Mouse (Mus musculus) forebrain, embryonic 11.5 days (tissue): ENCODE results near the gene 4833439L19Rik. TPM values are rescaled to one million over a fixed set of nuclear protein-coding genes. Genes with fewer than 3 reads are reported as not detected.

ENCODE experiments used
- ATAC-seq: fragments of 200-750 bp; cut with Nextera tagmentation; replicated peaks from 2 replicates; pipeline ENCODE4 v1.8.0; 2017; ENCODE audit warnings: moderate TSS enrichment; ENCODE audit not compliant: low FRiP score
- DNase-seq: peaks from one replicate; pipeline ENCODE4 v3.0.0-alpha.2; 2017; ENCODE audit warnings: low spot score
- H3K27ac ChIP-seq: fragments of 300-500 bp; sonication (generic); 2 replicates; pipeline ENCODE4 v1.5.1; 2014; ENCODE audit warnings: low read depth, low read length
- H3K27me3 ChIP-seq: fragments of 300-500 bp; sonication (generic); 2 replicates; pipeline ENCODE4 v1.6.1; 2014; ENCODE audit warnings: mild to moderate bottlenecking, low read length, mixed read lengths; ENCODE audit not compliant: control insufficient read depth, insufficient read depth
- H3K36me3 ChIP-seq: fragments of 300-500 bp; sonication (generic); 2 replicates; pipeline ENCODE4 v1.6.1; 2014; ENCODE audit warnings: mild to moderate bottlenecking, low read length, moderate library complexity, mixed read lengths; ENCODE audit not compliant: control insufficient read depth, insufficient read depth
- H3K4me1 ChIP-seq: fragments of 300-500 bp; sonication (generic); replicated peaks from 2 replicates; pipeline ENCODE4 v1.6.1; 2014; ENCODE audit warnings: low read length, mixed read lengths; ENCODE audit not compliant: control insufficient read depth, insufficient read depth
- H3K4me2 ChIP-seq: fragments of 300-500 bp; sonication (generic); 2 replicates; pipeline ENCODE4 v1.6.1; 2014; ENCODE audit warnings: low read depth, mild to moderate bottlenecking, low read length, moderate library complexity, mixed read lengths; ENCODE audit not compliant: severe bottlenecking
- H3K4me3 ChIP-seq: fragments of 300-500 bp; sonication (generic); 2 replicates; pipeline ENCODE4 v1.5.1; 2014; ENCODE audit warnings: low read depth, low read length
- H3K9ac ChIP-seq: fragments of 300-500 bp; sonication (generic); 2 replicates; pipeline ENCODE4 v1.6.1; 2014; ENCODE audit warnings: low read length
- H3K9me3 ChIP-seq: fragments of 300-500 bp; sonication (generic); 2 replicates; pipeline ENCODE4 v1.6.1; 2016; ENCODE audit warnings: low read length, mixed read lengths; ENCODE audit not compliant: control insufficient read depth
- WGBS: fragments of 180-500 bp; shearing (Covaris S2); extraction: QIAGEN DNeasy Blood & Tissue Kit; methylation state at CpG from one replicate; pipeline ENCODE4 v1.1.7; 2014; 5-methylcytosine and 5-hydroxymethylcytosine counted together
- polyA plus RNA-seq: library from polyadenylated mRNA; unstranded; fragments of >200 nt; fragmentation: Nextera tagmentation; extraction: Ambion mirVana; gene quantifications from 2 replicates; pipeline ENCODE4 v1.2.1, GENCODE M21; 2014

Gene 4833439L19Rik
- polyA plus RNA-seq, 1 experiment from 2014 or later = 250 TPM

DNA sequence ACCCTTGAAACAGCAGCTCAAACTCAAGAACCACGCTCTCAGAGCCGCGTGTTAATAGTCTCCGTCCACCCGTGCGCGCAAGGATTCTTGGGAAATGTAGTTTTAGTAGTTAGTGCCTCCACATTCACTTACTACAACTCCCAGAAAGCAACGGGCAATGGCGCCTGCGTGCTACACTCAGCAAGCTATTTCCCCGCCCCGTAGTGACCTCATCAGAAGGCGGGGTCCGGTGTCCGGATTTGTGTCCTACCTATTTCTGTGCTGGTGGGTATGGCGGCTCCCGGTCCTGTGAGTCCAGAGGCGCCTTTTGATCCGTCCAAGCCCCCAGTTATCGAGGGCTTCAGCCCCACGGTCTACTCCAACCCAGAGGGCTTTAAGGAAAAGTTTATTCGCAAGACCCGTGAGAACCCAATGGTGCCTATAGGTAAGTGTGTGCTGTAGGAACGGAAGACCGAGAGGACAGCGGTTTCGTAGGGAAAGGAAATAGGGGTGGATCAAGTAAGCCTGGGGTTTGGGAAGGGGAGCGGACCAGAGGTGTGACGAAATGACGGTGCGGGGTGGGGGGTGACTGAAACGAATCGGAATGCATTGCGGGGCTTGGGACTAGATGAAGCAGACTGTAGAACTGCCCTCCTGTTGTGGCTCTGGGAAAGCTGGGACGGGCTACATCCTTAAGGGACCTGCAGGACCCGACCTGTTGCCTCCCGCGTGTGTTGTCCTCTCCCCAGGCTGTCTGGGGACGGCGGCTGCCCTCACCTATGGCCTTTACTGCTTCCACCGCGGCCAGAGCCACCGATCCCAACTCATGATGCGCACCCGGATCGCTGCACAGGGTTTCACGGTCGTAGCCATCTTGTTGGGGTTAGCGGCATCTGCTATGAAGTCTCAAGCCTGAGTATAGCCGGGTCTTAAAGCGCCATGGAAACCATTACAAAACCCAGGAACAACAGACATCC is 25.0 kb upstream of the 4833439L19Rik start, which contains the start of the genes Nop16 and Higd2a:
Nop16 (minus strand) TSS at position 95 of the 956 bp plus-strand sequence.
Higd2a (plus strand) TSS at position 212 of the 956 bp plus-strand sequence.
- H3K4me3 ChIP-seq = peak within 1 kb of the TSS; percentile 80
- H3K36me3 ChIP-seq = no peaks in the 10 kb centered on the region; the same call in 1 of the 2 replicates
- DNase-seq (peak; percentile 98), ATAC-seq (peak; percentile 96)
- H3K9ac ChIP-seq = peak within 1 kb of the TSS; percentile 86
- H3K4me1 ChIP-seq = 0 out of 2 replicates have a peak, but pooled peaks cover 3% of the 10 kb centered on the region
- H3K9me3 ChIP-seq = no peaks in the 10 kb centered on the region
- peak within 1 kb of the TSS; percentile 60 for H3K4me2 ChIP-seq
- H3K27ac ChIP-seq = peak within 1 kb of the TSS; percentile 62
- under 1% methylated on average over 51 of the region's 51 CpGs for WGBS
- no peaks in the 10 kb centered on the region for H3K27me3 ChIP-seq

DNA sequence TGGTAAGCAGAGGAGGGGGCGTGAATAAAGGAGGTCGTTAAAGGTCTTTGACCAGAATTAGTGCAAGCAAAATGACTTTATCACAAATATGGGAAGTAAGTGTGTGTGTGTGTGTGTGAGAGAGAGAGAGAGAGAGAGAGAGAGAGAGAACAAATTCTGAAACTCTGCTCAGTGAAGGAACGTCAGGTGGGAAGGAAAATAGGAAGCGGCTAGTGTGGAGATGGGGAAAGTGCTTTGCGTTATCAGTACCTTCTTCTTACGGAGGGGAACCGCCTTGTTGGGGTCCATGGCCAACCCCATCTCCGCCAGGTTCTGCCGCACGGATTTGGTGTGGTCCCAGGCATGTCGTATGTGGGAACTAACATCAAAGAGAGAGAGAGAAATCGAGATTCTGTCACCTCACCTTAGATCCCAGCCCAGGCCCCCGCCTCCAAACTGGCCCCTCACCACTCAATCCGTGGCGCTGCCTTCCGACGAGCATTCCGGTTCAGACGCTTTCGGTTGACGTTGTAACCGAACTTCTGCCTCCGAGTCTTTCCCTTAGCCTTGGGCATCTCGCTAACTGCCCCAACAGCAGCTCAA is 24.3 kb upstream of the 4833439L19Rik start:
- Histone ChIP-seq H3K9me3 (no peaks in the 10 kb centered on the region), H3K4me3 (peak overlapping the region; percentile 80), H3K4me2 (peak overlapping the region; percentile 43), H3K27ac (no peak overlapping the region), H3K36me3 (no peaks in the 10 kb centered on the region; the same call in 1 of the 2 replicates), H3K27me3 (no peaks in the 10 kb centered on the region), H3K4me1 (0 out of 2 replicates have a peak, but pooled peaks cover 3% of the 10 kb centered on the region), H3K9ac (peak overlapping the region; percentile 86)
- WGBS = 2% methylated on average over 24 of the region's 24 CpGs
- no peak for DNase-seq
- no peak; the same call in 1 of the 2 replicates for ATAC-seq

DNA sequence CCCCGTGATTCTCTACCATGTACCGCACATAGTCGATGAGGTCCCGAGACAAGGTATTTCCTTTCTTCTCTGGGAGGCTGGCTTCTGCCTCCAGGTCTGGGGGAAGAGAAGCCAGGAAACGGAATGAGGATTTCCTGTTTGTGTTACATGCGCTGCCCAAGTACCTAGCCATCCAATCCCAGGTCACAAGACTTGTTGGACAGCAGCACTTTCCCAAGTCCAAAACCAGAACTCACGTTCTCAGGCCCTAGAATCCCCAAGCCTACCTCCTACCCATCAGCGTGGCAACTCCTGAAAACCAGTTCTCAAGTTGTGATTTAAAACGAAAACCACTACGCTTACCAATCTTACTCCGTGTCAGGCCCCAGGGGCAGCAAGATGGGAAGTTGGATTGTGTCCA is 20.6 kb upstream of the 4833439L19Rik start:
- Histone ChIP-seq H3K9me3 (no peaks in the 10 kb centered on the region), H3K27ac (no peak overlapping the region), H3K27me3 (no peaks in the 10 kb centered on the region), H3K9ac (no peak overlapping the region), H3K4me3 (no peak overlapping the region), H3K36me3 (no peaks in the 10 kb centered on the region; the same call in 1 of the 2 replicates), H3K4me1 (no peaks in the 10 kb centered on the region), H3K4me2 (no peak overlapping the region)
- DNase-seq = no peak
- WGBS = 92% methylated on average over 11 of the region's 11 CpGs
- no peak for ATAC-seq

DNA sequence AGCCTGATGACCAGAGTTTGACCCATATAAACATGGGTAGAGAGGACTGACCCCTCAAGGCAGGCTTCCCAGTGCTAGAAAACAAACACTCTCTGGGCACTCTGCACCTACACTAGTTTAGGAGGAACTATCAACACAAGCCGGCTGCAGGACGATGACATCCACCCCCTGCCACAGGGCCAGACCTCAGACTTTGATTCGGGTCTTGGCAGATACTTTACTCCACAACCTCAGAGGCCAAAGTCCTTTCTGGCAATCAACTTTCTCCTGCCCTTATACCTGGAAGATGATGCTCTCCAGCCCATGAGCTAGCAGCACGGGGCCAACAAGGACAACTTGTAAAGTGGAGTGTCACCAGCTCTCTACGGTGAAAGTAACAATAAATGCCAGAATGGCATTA is 17.6 kb upstream of the 4833439L19Rik start:
- H3K27ac ChIP-seq = no peak overlapping the region
- H3K9me3 ChIP-seq = no peaks in the 10 kb centered on the region
- H3K27me3 ChIP-seq = no peaks in the 10 kb centered on the region
- 90% methylated on average over 5 of the region's 5 CpGs for WGBS
- no peaks in the 10 kb centered on the region; the same call in 1 of the 2 replicates for H3K36me3 ChIP-seq
- H3K9ac ChIP-seq = no peak overlapping the region
- ATAC-seq (no peak), DNase-seq (no peak)
- H3K4me1 ChIP-seq = no peaks in the 10 kb centered on the region
- no peak overlapping the region for H3K4me2 ChIP-seq
- no peak overlapping the region for H3K4me3 ChIP-seq

DNA sequence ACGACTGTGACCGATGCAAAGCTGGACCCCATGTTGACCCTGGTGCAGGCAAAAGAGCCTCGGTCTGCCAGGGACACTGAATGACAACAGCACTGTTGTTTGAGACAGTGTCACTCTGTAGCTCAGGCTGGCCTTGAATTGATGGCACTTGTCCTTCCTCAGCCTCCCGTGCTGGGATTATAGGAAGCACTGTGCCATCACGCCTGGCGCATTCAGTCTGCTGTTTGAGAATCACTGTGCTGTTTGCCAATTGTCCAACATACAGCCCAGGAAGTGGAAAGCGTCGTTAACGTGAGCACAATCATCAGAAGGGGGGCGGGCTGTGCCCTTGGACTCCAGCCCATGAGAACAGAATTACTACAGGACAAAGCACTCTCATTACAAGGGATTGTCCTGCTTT is 16.9 kb upstream of the 4833439L19Rik start:
- ATAC-seq = no peak
- no peaks in the 10 kb centered on the region for H3K27me3 ChIP-seq
- no peak overlapping the region for H3K9ac ChIP-seq
- H3K4me1 ChIP-seq = no peaks in the 10 kb centered on the region
- WGBS = 77% methylated on average over 10 of the region's 10 CpGs
- no peak overlapping the region for H3K27ac ChIP-seq
- H3K4me2 ChIP-seq = no peak overlapping the region
- no peaks in the 10 kb centered on the region for H3K9me3 ChIP-seq
- no peak for DNase-seq
- H3K4me3 ChIP-seq = no peak overlapping the region
- no peaks in the 10 kb centered on the region; the same call in 1 of the 2 replicates for H3K36me3 ChIP-seq

DNA sequence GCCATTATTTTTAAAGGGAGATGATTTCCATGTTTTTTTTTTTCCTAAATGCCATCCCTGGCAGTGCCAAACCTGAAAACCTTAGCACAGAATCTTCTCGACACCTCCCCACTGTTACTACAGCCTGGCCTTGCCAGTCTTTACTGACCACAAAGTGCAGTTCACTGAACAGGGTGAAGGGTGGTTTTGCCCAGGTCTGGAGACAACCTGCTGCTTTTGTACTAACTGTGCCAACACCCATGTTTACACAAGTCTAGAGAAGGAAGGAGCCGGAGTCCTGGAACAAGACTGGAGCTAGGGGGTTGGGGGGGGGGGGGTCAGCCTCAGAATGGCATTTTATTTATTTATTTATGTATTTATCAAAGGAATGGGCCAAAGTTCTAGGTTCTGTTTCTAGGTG is 16.1 kb upstream of the 4833439L19Rik start:
- DNase-seq (no peak), ATAC-seq (no peak)
- 84% methylated on average over 2 of the region's 2 CpGs for WGBS
- no peak overlapping the region for H3K9ac ChIP-seq
- H3K4me1 ChIP-seq = no peaks in the 10 kb centered on the region
- H3K4me3 ChIP-seq = no peak overlapping the region
- H3K36me3 ChIP-seq = no peaks in the 10 kb centered on the region; the same call in 1 of the 2 replicates
- H3K9me3 ChIP-seq = no peaks in the 10 kb centered on the region
- no peaks in the 10 kb centered on the region for H3K27me3 ChIP-seq
- no peak overlapping the region for H3K4me2 ChIP-seq
- H3K27ac ChIP-seq = no peak overlapping the region

DNA sequence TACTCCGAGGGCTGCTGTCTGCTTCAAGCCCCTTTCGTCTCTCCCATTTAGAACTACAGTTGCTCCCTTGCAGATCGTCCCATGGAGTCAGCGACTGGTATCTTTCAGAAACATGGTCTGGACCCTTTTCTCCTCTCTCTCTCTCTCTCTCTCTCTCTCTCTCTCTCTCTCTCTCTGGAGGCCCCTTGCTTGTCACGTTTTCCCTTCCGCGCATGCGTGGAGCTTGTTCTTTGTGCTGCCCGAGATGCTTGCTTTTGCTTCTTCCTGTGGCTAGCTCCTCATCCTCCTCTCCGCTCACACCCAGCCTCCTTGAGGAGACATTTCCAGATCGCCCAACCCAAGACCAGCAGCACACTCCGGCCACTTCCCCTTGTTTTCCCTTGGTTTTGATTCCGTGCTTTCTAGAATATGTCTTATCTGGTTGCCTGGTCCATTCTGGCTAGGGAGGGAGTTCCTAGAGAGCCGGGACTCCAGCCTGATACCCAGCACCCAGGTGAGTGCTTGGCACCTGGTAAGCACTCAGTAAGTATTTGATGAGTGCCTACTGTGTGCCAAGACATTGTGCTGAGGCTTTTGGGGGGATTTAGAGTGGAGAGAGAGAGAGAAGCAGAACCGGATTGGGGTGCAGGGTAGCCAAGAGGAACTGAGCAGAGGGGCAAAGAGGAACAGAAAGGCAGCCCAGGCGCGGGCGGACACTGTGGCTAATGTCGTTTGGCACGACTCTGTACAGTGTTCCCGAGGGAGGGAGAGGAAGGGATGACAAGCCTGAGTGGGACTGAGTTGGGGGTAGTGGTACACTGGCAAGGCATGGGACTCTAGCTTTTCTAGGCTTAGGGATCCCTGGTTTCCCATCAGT is 12.6 kb upstream of the 4833439L19Rik start:
- 89% methylated on average over 21 of the region's 21 CpGs for WGBS
- Histone ChIP-seq H3K9ac (no peak overlapping the region), H3K27me3 (no peaks in the 10 kb centered on the region), H3K27ac (no peak overlapping the region), H3K4me1 (peaks cover 4% of the 10 kb centered on the region; the same call in 1 of the 2 replicates), H3K4me3 (no peak overlapping the region), H3K4me2 (no peak overlapping the region), H3K36me3 (no peaks in the 10 kb centered on the region; the same call in 1 of the 2 replicates), H3K9me3 (no peaks in the 10 kb centered on the region)
- ATAC-seq = no peak
- no peak for DNase-seq

DNA sequence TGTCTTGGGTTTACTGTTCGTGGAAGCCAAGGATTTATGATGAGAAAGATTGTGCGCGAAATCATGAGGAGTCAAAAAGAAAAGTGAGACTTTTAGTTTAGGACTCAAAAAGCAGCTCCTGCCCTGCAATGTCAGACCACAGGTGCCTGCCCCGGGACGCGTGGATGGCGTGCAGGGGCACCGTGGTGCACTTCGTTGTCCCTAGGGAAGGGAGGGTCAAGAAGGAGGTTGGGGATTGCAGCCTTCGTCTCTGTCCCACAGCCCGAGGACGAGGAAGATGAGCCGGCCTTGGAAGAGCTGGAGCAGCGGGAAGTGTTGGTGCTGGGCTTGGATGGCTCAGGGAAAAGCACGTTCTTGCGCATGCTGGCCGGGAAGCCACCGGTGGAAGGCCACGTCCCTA is 10.3 kb upstream of the 4833439L19Rik start:
- H3K4me3 ChIP-seq = peak overlapping the region; percentile 95
- H3K4me2 ChIP-seq = peak overlapping the region; percentile 92
- no peaks in the 10 kb centered on the region for H3K36me3 ChIP-seq
- no peaks in the 10 kb centered on the region for H3K9me3 ChIP-seq
- peak overlapping the region; percentile 93 for H3K9ac ChIP-seq
- H3K4me1 ChIP-seq = peaks cover 8% of the 10 kb centered on the region; the same call in 1 of the 2 replicates
- DNase-seq (no peak), ATAC-seq (0 out of 2 replicates have a peak, but pooled peaks have one; percentile 45)
- peak overlapping the region; percentile 71; the same call in 1 of the 2 replicates for H3K27ac ChIP-seq
- 2% methylated on average over 19 of the region's 19 CpGs for WGBS
- no peaks in the 10 kb centered on the region for H3K27me3 ChIP-seq
